Mouse (Mus musculus) testis, adult 2 months (tissue): Measurements from ENCODE around the gene Lig4. TPM values are rescaled to one million over a fixed set of nuclear protein-coding genes. Genes with fewer than 3 reads are reported as not detected.

Source experiments
- H3K27ac ChIP-seq: fragments of 200-500 bp; 2 replicates; pipeline ENCODE4 v1.5.1; 2012; ENCODE audit warnings: low read depth, low read length; ENCODE audit not compliant: control insufficient read depth, insufficient read depth
- H3K27me3 ChIP-seq: fragments of 200-500 bp; 2 replicates; pipeline ENCODE4 v1.6.1; 2012; ENCODE audit warnings: mild to moderate bottlenecking, low read length, moderate library complexity; ENCODE audit not compliant: control insufficient read depth, insufficient read depth
- H3K36me3 ChIP-seq: fragments of 200-500 bp; 2 replicates; pipeline ENCODE4 v1.6.1; 2012; ENCODE audit warnings: mild to moderate bottlenecking, low read length; ENCODE audit not compliant: control insufficient read depth, insufficient read depth
- H3K4me1 ChIP-seq: fragments of 200-500 bp; 2 replicates; pipeline ENCODE4 v1.6.1; 2012; ENCODE audit warnings: low read length; ENCODE audit not compliant: control insufficient read depth, insufficient read depth
- H3K4me3 ChIP-seq: fragments of 200-500 bp; 2 replicates; pipeline ENCODE4 v1.5.1; 2012; ENCODE audit warnings: low read depth, mild to moderate bottlenecking, low read length, moderate library complexity, mixed read lengths; ENCODE audit not compliant: control insufficient read depth
- CTCF ChIP-seq: fragments of 200-500 bp; IDR thresholded peaks from 2 replicates; pipeline ENCODE4 v1.5.1; 2012; ENCODE audit warnings: low read depth, mild to moderate bottlenecking, inconsistent platforms, low read length, moderate library complexity; ENCODE audit not compliant: control insufficient read depth, insufficient read depth, insufficient replicate concordance
- POLR2A ChIP-seq: fragments of 200-500 bp; IDR thresholded peaks from 2 replicates; pipeline ENCODE4 v1.6.1; 2012; ENCODE audit warnings: low read depth, mild to moderate bottlenecking, inconsistent platforms, low read length, moderate library complexity; ENCODE audit not compliant: control insufficient read depth
- polyA plus RNA-seq: library from polyadenylated mRNA; depleted of rRNA; stranded (reverse); fragments of >200 nt; gene quantifications from 2 replicates; pipeline ENCODE4 v1.2.3, GENCODE M21; 2012; rRNA removed

The Lig4 gene
- 7.5 and 9.0 TPM in 2 replicates for polyA plus RNA-seq

DNA sequence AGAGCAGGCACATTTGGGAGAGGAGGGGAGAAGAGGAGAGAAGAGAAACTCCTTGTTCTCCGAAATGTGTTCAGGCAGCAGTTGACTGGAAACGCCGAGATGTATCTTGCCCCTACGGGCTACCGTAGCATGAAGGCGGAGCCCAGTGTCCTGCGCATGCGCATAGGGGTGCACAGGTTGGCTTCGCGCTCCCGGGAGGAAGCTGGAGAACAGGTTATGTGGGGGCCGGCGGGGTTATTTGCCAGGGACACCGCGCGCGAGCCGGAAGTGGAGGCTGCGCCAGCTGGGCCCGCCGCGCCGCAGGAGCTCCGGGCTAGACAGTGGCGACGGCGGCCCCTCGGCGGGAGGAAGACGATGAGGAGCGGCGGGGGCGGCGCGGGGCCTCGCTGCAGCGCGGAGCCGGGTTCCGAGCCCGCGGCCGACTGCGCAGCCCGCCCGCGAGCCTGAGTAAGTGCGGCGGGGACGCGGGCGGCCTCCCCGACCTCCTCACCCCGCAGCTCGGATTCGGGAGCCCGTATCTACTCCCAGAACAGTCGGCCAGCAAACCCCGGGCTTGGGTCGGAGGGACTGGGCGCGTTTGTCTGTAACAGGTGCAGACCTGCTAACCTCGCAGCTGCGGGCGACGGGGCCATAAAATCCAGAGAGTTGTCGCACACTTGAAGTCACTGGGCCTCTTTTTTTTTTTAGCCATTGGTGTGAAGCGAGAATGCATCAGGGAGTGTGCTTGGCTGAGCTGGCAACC lies at the start of gene Lig4, which contains the start of gene Abhd13:
Gene Lig4 (minus strand): TSS at position 114 of the 742 bp plus-strand sequence.
Gene Abhd13 (plus strand): TSS at position 135 of the 742 bp plus-strand sequence.
- H3K36me3 ChIP-seq: no peaks in the 10 kb centered on the region
- peak within 1 kb of the TSS; percentile 87 for H3K27ac ChIP-seq
- TF ChIP-seq CTCF (no peak), POLR2A (peak; percentile 49; the same call in 1 of the 2 replicates)
- H3K4me1 ChIP-seq: peaks cover 9% of the 10 kb centered on the region
- H3K4me3 ChIP-seq: peak within 1 kb of the TSS; percentile 98
- H3K27me3 ChIP-seq: no peaks in the 10 kb centered on the region

DNA sequence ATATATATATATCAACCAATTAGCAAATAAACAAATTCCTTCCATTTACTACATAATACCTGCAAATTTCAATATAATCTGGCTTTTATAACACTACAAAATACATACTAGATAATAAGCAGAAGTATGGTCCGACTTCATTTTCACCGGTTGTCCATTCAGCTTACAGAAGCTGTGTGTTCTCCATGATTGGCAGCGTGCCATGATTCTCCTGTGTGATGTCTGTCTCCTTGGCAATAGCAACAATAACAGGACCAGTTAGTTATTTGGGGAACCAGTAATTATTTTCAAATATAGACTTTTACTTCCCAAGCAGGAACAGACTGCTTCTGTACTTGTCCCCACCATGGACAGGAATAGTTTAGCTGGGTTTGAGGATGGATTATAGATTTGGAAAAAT lies 39.7 kb upstream of the Lig4 start:
- no peak overlapping the region for H3K27ac ChIP-seq
- H3K36me3 ChIP-seq: no peaks in the 10 kb centered on the region
- no peak overlapping the region for H3K4me3 ChIP-seq
- no peaks in the 10 kb centered on the region for H3K4me1 ChIP-seq
- TF ChIP-seq CTCF (no peak), POLR2A (no peak)
- H3K27me3 ChIP-seq: no peaks in the 10 kb centered on the region

- Histone ChIP-seq H3K36me3 (no peaks in the 10 kb centered on the region), H3K27me3 (no peaks in the 10 kb centered on the region), H3K4me3 (no peak overlapping the region), H3K4me1 (no peaks in the 10 kb centered on the region), H3K27ac (no peak overlapping the region)
- TF ChIP-seq POLR2A: no peak
- no peak for TF ChIP-seq CTCF
These were observed 38.8 kb upstream of the Lig4 start for GRCm38 (mm10) chr8:10016252-10016651.

GRCm38 (mm10) chr8:10007660-10008028 lies 30.2 kb upstream of the Lig4 start:
- TF ChIP-seq CTCF: no peak
- no peak for TF ChIP-seq POLR2A
- Histone ChIP-seq H3K27me3 (no peaks in the 10 kb centered on the region), H3K27ac (no peak overlapping the region), H3K36me3 (no peaks in the 10 kb centered on the region), H3K4me3 (peak overlapping the region; percentile 68), H3K4me1 (peaks cover 10% of the 10 kb centered on the region)

DNA sequence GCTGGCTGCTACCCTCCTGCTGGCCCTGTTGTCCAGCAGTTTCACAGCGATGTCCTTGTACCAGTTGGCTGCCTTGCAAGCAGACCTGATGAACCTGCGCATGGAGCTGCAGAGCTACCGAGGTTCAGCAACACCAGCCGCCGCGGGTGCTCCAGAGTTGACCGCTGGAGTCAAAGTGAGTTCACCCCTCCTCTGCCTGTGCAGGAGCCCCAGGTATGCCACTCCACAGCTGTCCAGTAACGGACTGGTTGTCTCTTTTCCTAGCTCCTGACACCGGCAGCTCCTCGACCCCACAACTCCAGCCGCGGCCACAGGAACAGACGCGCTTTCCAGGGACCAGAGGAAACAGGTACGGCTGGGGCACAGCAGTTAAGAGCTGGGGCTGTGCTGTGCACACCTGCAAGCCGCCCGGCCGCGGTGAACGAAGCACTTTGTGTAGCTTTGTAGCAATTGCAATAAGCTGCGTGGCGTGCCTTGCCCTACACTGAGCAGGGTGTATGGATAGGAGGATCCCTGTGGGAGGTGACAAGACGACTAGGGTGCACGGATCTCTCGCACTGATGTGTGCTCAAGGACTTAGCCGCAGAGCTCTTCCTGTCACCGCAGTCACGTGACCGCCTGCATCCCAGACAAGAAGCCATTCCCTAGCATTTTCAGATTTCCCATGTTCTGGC lies 29.6 kb upstream of the Lig4 start:
- H3K4me1 ChIP-seq: peaks cover 10% of the 10 kb centered on the region
- TF ChIP-seq POLR2A: no peak
- no peak for TF ChIP-seq CTCF
- no peaks in the 10 kb centered on the region for H3K36me3 ChIP-seq
- no peaks in the 10 kb centered on the region for H3K27me3 ChIP-seq
- H3K27ac ChIP-seq: no peak overlapping the region
- peak overlapping the region; percentile 68 for H3K4me3 ChIP-seq

DNA sequence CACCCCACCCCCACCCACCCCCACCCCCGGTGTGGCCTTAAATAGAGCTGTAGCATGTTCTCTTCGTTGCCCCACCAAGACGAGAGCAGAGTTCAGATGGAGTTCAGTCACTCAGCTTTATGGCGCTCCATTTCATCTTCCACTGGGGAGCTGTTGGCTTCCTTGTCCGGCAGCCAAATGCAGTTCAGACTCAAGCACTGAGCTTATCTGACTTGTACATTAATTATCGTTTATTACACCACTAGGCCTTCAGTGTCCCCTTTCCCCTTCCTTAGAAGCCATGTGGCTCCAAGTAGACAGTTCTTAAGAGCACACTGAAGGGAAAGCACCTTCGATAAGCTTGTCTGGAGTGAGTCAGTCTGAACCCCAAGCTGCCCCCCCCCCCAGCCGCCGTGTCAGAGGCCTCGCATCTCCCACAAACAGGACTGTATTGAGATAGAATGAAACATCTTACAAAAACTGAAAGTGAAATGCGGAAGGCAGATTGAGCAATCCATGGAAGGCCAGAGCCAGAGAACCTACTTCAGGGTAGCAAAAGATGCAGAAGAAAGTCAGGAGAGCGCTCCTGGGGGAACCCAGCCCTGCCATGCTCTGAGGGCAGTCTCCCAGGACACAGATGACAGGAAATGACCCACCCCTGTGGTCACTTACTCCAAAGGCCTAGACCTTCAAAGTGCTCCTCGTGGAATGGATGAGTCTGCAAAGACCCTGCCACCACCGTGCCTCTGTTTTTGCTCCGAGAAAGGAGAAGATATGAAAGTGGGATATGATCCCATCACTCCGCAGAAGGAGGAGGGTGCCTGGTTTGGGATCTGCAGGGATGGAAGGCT lies 28.9 kb upstream of the Lig4 start, which contains the start of gene Tnfsf13b:
Gene Tnfsf13b (plus strand): TSS at position 312 of the 830 bp plus-strand sequence.
- no peak within 1 kb of the TSS for H3K27ac ChIP-seq

More for the DNA sequence above, 28.9 kb upstream of the Lig4 start, which contains the start of gene Tnfsf13b:
- H3K4me1 ChIP-seq: peaks cover 10% of the 10 kb centered on the region
- no peaks in the 10 kb centered on the region for H3K36me3 ChIP-seq
- H3K4me3 ChIP-seq: peak within 1 kb of the TSS; percentile 68
- TF ChIP-seq POLR2A: no peak
- no peak for TF ChIP-seq CTCF
- H3K27me3 ChIP-seq: no peaks in the 10 kb centered on the region
